Mouse (Mus musculus): ENCODE results near the gene Safb2.

DNA sequence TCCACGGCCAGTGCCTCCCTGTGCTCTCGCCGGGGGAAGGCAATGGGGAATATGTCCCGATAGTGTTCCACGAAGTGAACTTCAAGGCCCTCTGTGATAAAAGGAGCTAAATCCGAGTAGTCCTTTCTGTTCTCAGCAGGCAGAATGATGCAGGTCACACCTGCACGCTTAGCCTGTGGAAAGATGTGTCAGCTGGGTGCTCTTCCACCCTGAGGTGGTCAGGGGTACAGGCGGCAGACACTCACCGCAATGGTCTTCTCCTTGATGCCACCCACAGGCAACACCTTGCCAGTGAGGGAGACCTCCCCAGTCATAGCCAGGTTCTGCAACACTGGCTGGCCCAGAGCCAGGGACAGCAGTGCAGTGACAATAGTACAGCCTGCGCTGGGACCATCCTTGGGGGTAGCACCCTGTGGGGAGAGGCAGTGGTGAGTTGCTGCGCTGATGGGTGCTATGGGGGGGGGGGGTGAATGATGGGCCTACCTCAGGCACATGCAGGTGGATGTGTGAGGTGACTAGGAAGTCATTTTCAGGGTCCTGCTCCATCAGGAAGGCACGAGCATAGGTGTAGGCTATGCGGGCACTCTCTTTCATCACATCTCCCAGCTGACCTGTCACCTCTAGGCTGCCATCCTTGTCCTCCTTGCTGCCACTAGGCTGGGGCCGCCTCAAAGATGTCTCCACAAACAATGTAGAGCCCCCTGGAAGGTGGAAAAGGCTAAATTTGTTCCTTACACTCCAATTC is 30.2 kb upstream of the Safb2 start:
- TF ChIP-seq GATA1 (IDR thresholded peaks at IDR 0.05; ENCODE audit: borderline replicate concordance, low read length) = no peak
- TF ChIP-seq FLI1 (IDR thresholded peaks at IDR 0.05; ENCODE audit: low read length) = no peak

All from megakaryocyte, embryonic 14.5 days (primary cell).